Mouse (Mus musculus): Measurements from ENCODE around the gene Slc35e1. TPM values are rescaled to one million over a fixed set of nuclear protein-coding genes. Genes with fewer than 3 reads are reported as not detected.

Slc35e1 gene
- 13.1 and 16.3 TPM in 2 replicates for polyA plus RNA-seq (2016; fragmentation: Nextera tagmentation; extraction: Ambion mirVana)

GRCm38 (mm10) chr8:72491680-72492621 is at the start of gene Slc35e1:
Slc35e1 (minus strand) TSS chr8:72492614.
- Histone ChIP-seq H3K27me3 (ENCODE audit: low read depth, poor library complexity, severe bottlenecking) (no peaks in the 10 kb centered on the region), H3K4me3 (peak within 1 kb of the TSS; percentile 93), H3K27ac (replicated peaks) (peak within 1 kb of the TSS; percentile 88), H3K9me3 (replicated peaks) (no peaks in the 10 kb centered on the region), H3K36me3 (peaks cover 63% of the 10 kb centered on the region), H3K4me1 (peaks cover 30% of the 10 kb centered on the region)
- DNase-seq (ENCODE audit: low spot score): no peak
- WGBS: 3% methylated on average over 98 of the region's 98 CpGs

- H3K27ac ChIP-seq (replicated peaks): no peak overlapping the region
- H3K36me3 ChIP-seq: peaks cover 29% of the 10 kb centered on the region
- DNase-seq (ENCODE audit: low spot score): no peak
- no peaks in the 10 kb centered on the region for H3K4me1 ChIP-seq
- no peaks in the 10 kb centered on the region for H3K9me3 ChIP-seq (replicated peaks)
- no peak overlapping the region for H3K4me3 ChIP-seq
- H3K27me3 ChIP-seq (ENCODE audit: low read depth, poor library complexity, severe bottlenecking): no peaks in the 10 kb centered on the region
Measured at GRCm38 (mm10) chr8:72539234-72539633, 46.8 kb upstream of the Slc35e1 start.

- Histone ChIP-seq H3K4me1 (no peaks in the 10 kb centered on the region), H3K9me3 (replicated peaks) (no peaks in the 10 kb centered on the region), H3K27ac (replicated peaks) (no peak overlapping the region), H3K4me3 (no peak overlapping the region), H3K27me3 (ENCODE audit: low read depth, poor library complexity, severe bottlenecking) (no peaks in the 10 kb centered on the region), H3K36me3 (peaks cover 33% of the 10 kb centered on the region)
- no peak for DNase-seq (ENCODE audit: low spot score)
- 94% methylated on average over 3 of the region's 3 CpGs for WGBS
Measured at GRCm38 (mm10) chr8:72534888-72535287, 42.5 kb upstream of the Slc35e1 start.

- no peak overlapping the region for H3K4me3 ChIP-seq
- no peak for DNase-seq (ENCODE audit: low spot score)
- no peak overlapping the region for H3K27ac ChIP-seq (replicated peaks)
- H3K4me1 ChIP-seq: no peaks in the 10 kb centered on the region
- no peaks in the 10 kb centered on the region; the same call in 1 of the 2 replicates for H3K9me3 ChIP-seq (replicated peaks)
- WGBS: 94% methylated on average over 1 of the region's 1 CpGs
- H3K27me3 ChIP-seq (ENCODE audit: low read depth, poor library complexity, severe bottlenecking): no peaks in the 10 kb centered on the region
- H3K36me3 ChIP-seq: peaks cover 44% of the 10 kb centered on the region
Measured at GRCm38 (mm10) chr8:72532103-72532502, 39.7 kb upstream of the Slc35e1 start.

- H3K4me1 ChIP-seq: peaks cover 17% of the 10 kb centered on the region
- peaks cover 29% of the 10 kb centered on the region for H3K36me3 ChIP-seq
- H3K4me3 ChIP-seq: no peak overlapping the region
- H3K27ac ChIP-seq (replicated peaks): no peak overlapping the region
- no peaks in the 10 kb centered on the region for H3K9me3 ChIP-seq (replicated peaks)
- no peak for DNase-seq (ENCODE audit: low spot score)
- no peaks in the 10 kb centered on the region for H3K27me3 ChIP-seq (ENCODE audit: low read depth, poor library complexity, severe bottlenecking)
Measured at GRCm38 (mm10) chr8:72521888-72522287, 29.5 kb upstream of the Slc35e1 start.

GRCm38 (mm10) chr8:72517421-72517988 is 25.1 kb upstream of the Slc35e1 start:
- no peak for DNase-seq (ENCODE audit: low spot score)
- no peaks in the 10 kb centered on the region for H3K9me3 ChIP-seq (replicated peaks)
- H3K27me3 ChIP-seq (ENCODE audit: low read depth, poor library complexity, severe bottlenecking): no peaks in the 10 kb centered on the region
- peaks cover 17% of the 10 kb centered on the region for H3K4me1 ChIP-seq
- H3K36me3 ChIP-seq: peaks cover 27% of the 10 kb centered on the region
- H3K4me3 ChIP-seq: no peak overlapping the region
- WGBS: 79% methylated on average over 7 of the region's 7 CpGs
- H3K27ac ChIP-seq (replicated peaks): peak overlapping the region; percentile 46; the same call in 1 of the 2 replicates

GRCm38 (mm10) chr8:72513158-72513557 is 20.7 kb upstream of the Slc35e1 start:
- peaks cover 21% of the 10 kb centered on the region; the same call in 1 of the 2 replicates for H3K36me3 ChIP-seq
- H3K27ac ChIP-seq (replicated peaks): no peak overlapping the region
- H3K9me3 ChIP-seq (replicated peaks): no peaks in the 10 kb centered on the region
- 66% methylated on average over 1 of the region's 1 CpGs for WGBS
- DNase-seq (ENCODE audit: low spot score): no peak
- peaks cover 10% of the 10 kb centered on the region for H3K4me1 ChIP-seq
- no peaks in the 10 kb centered on the region for H3K27me3 ChIP-seq (ENCODE audit: low read depth, poor library complexity, severe bottlenecking)
- no peak overlapping the region for H3K4me3 ChIP-seq

GRCm38 (mm10) chr8:72512648-72513047 is 20.2 kb upstream of the Slc35e1 start:
- H3K36me3 ChIP-seq: peaks cover 18% of the 10 kb centered on the region; the same call in 1 of the 2 replicates
- WGBS: 91% methylated on average over 1 of the region's 1 CpGs

GRCm38 (mm10) chr8:72507505-72507904 is 15.1 kb upstream of the Slc35e1 start:
- Histone ChIP-seq H3K27me3 (ENCODE audit: low read depth, poor library complexity, severe bottlenecking) (no peaks in the 10 kb centered on the region), H3K9me3 (replicated peaks) (no peaks in the 10 kb centered on the region), H3K36me3 (peaks cover 17% of the 10 kb centered on the region), H3K27ac (replicated peaks) (no peak overlapping the region), H3K4me1 (no peaks in the 10 kb centered on the region), H3K4me3 (no peak overlapping the region)
- DNase-seq (ENCODE audit: low spot score): no peak
- WGBS: 90% methylated on average over 1 of the region's 1 CpGs

More at GRCm38 (mm10) chr8:72512648-72513047, 20.2 kb upstream of the Slc35e1 start:
- no peak overlapping the region for H3K27ac ChIP-seq (replicated peaks)
- DNase-seq (ENCODE audit: low spot score): no peak
- H3K27me3 ChIP-seq (ENCODE audit: low read depth, poor library complexity, severe bottlenecking): no peaks in the 10 kb centered on the region
- no peak overlapping the region for H3K4me3 ChIP-seq
- peaks cover 5% of the 10 kb centered on the region for H3K4me1 ChIP-seq
- H3K9me3 ChIP-seq (replicated peaks): no peaks in the 10 kb centered on the region

GRCm38 (mm10) chr8:72504637-72505314 is 12.4 kb upstream of the Slc35e1 start:
- Histone ChIP-seq H3K27ac (replicated peaks) (no peak overlapping the region), H3K4me1 (no peaks in the 10 kb centered on the region), H3K4me3 (no peak overlapping the region), H3K36me3 (peaks cover 21% of the 10 kb centered on the region), H3K9me3 (replicated peaks) (no peaks in the 10 kb centered on the region), H3K27me3 (ENCODE audit: low read depth, poor library complexity, severe bottlenecking) (no peaks in the 10 kb centered on the region)
- DNase-seq (ENCODE audit: low spot score): no peak

- DNase-seq (ENCODE audit: low spot score): no peak
- no peak overlapping the region for H3K27ac ChIP-seq (replicated peaks)
- no peaks in the 10 kb centered on the region for H3K27me3 ChIP-seq (ENCODE audit: low read depth, poor library complexity, severe bottlenecking)
- H3K9me3 ChIP-seq (replicated peaks): no peaks in the 10 kb centered on the region
- H3K4me3 ChIP-seq: no peak overlapping the region
- H3K36me3 ChIP-seq: peaks cover 26% of the 10 kb centered on the region
- H3K4me1 ChIP-seq: no peaks in the 10 kb centered on the region
Measured at GRCm38 (mm10) chr8:72504137-72504536, 11.7 kb upstream of the Slc35e1 start.

GRCm38 (mm10) chr8:72500521-72500931 is 8.1 kb upstream of the Slc35e1 start:
- Histone ChIP-seq H3K27ac (replicated peaks) (no peak overlapping the region), H3K27me3 (ENCODE audit: low read depth, poor library complexity, severe bottlenecking) (no peaks in the 10 kb centered on the region), H3K36me3 (peaks cover 56% of the 10 kb centered on the region), H3K4me3 (no peak overlapping the region), H3K9me3 (replicated peaks) (no peaks in the 10 kb centered on the region), H3K4me1 (no peaks in the 10 kb centered on the region; the same call in 1 of the 2 replicates)
- 96% methylated on average over 1 of the region's 1 CpGs for WGBS
- no peak for DNase-seq (ENCODE audit: low spot score)

Data from midbrain, embryonic 10.5 days (tissue).